Mouse (Mus musculus) ES-CJ7 (cell line): ENCODE data around the gene Pi4ka.
"Not testable (repeated sequence)": the region's sequence is repeated elsewhere in the genome, so short reads cannot be mapped to it uniquely, and the experiment has no call there.

ENCODE experiments used
- DNase-seq: peaks from one replicate; pipeline ENCODE4 v3.0.0; 2011; ENCODE audit warnings: low read depth, low spot score

Gene Pi4ka

GRCm38 (mm10) chr16:17233702-17234498 lies 172.2 kb downstream of the Pi4ka start:
- peak; percentile 66 for DNase-seq

- DNase-seq = peak; percentile 98
These were observed 173.1 kb downstream of the Pi4ka start, which contains the start of gene Hic2 for GRCm38 (mm10) chr16:17232794-17233701. Hic2 (plus strand) TSS chr16:17233572.

DNA sequence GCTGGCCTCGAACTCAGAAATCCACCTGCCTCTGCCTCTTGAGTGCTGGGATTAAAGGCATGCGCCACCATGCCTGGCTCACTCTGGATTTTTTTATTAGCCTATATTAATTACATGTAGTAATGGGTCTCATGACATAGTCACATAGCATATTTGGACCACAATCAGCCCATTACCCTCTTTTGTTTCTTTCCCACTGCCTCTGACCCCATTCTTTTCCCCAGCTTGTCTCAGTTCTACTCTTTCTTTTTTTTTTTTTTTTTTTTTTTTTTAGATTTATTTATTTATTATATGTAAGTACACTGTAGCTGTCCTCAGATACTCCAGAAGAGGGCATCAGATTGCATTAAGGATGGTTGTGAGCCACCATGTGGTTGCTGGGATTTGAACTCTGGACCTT lies 174.6 kb downstream of the Pi4ka start:
- not testable (repeated sequence) for DNase-seq
